Mouse (Mus musculus) brain, embryonic 18.5 days (tissue): Measurements from ENCODE around the gene Tac4.

Experiments used
- DNase-seq: peaks from one replicate; pipeline ENCODE4 v3.0.0-alpha.2; 2012; ENCODE audit warnings: low read depth, low spot score

The Tac4 gene

GRCm38 (mm10) chr11:95311425-95311807 lies 50.1 kb downstream of the Tac4 start:
- DNase-seq: no peak

GRCm38 (mm10) chr11:95315215-95315955 lies 54.1 kb downstream of the Tac4 start:
- DNase-seq: no peak

DNA sequence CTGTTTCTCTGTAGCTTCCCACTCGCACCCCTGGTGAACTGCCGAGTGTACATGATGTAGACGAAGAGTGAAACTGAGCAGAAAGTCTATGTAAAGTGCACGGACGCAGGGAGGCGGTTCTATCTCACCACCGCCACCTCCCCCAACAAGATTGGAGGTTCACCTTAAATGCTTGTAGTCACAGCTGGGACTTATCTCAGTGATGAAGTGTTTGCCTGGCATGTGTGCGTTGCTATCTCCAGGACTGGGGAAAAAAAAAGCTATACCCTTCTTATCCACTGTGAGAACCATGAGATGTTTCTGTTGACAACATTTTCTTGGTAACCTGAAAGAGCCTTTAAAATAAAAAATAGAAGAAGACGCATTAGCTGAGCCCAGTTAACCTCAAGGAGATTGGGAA lies 56.8 kb downstream of the Tac4 start:
- DNase-seq: no peak
